Mouse (Mus musculus): ENCODE data around the gene Tbc1d9. TPM values are rescaled to one million over a fixed set of nuclear protein-coding genes. Genes with fewer than 3 reads are reported as not detected.

The Tbc1d9 gene
- polyA plus RNA-seq, 1 experiment: 61.8 TPM

- no peak for DNase-seq (ENCODE audit: extremely low spot score in 1 of 2, low spot score in 1 of 2)
These were observed 12.4 kb downstream of the Tbc1d9 start for GRCm38 (mm10) chr8:83177317-83178195.

GRCm38 (mm10) chr8:83178228-83178742 is 13.1 kb downstream of the Tbc1d9 start:
- no peak for DNase-seq (ENCODE audit: extremely low spot score in 1 of 2, low spot score in 1 of 2)

GRCm38 (mm10) chr8:83181851-83182482 is 16.8 kb downstream of the Tbc1d9 start:
- DNase-seq (ENCODE audit: extremely low spot score in 1 of 2, low spot score in 1 of 2): no peak

GRCm38 (mm10) chr8:83182784-83183183 is 17.6 kb downstream of the Tbc1d9 start:
- no peak for DNase-seq (ENCODE audit: extremely low spot score in 1 of 2, low spot score in 1 of 2)

GRCm38 (mm10) chr8:83186376-83186775 is 21.2 kb downstream of the Tbc1d9 start:
- DNase-seq (ENCODE audit: extremely low spot score in 1 of 2, low spot score in 1 of 2): no peak

- no peak for DNase-seq (ENCODE audit: extremely low spot score in 1 of 2, low spot score in 1 of 2)
These were observed 22.3 kb downstream of the Tbc1d9 start for GRCm38 (mm10) chr8:83187363-83187962.

GRCm38 (mm10) chr8:83189538-83190095 is 24.5 kb downstream of the Tbc1d9 start:
- no peak for DNase-seq (ENCODE audit: extremely low spot score in 1 of 2, low spot score in 1 of 2)

GRCm38 (mm10) chr8:83196088-83196487 is 30.9 kb downstream of the Tbc1d9 start:
- peak; percentile 31 to 67 for DNase-seq (ENCODE audit: extremely low spot score in 1 of 2, low spot score in 1 of 2)

GRCm38 (mm10) chr8:83199715-83200114 is 34.6 kb downstream of the Tbc1d9 start:
- DNase-seq (ENCODE audit: extremely low spot score in 1 of 2, low spot score in 1 of 2): no peak

GRCm38 (mm10) chr8:83200191-83201177 is 35.3 kb downstream of the Tbc1d9 start:
- DNase-seq (ENCODE audit: extremely low spot score in 1 of 2, low spot score in 1 of 2): peak; percentile 49 to 65

- no peak for DNase-seq (ENCODE audit: extremely low spot score in 1 of 2, low spot score in 1 of 2)
These were observed 37.8 kb downstream of the Tbc1d9 start for GRCm38 (mm10) chr8:83202946-83203345.

GRCm38 (mm10) chr8:83205907-83206306 is 40.8 kb downstream of the Tbc1d9 start:
- DNase-seq (ENCODE audit: extremely low spot score in 1 of 2, low spot score in 1 of 2): peak; percentile 48 to 72

- DNase-seq (ENCODE audit: extremely low spot score in 1 of 2, low spot score in 1 of 2): no peak
These were observed 44.4 kb downstream of the Tbc1d9 start for GRCm38 (mm10) chr8:83209581-83209980.

GRCm38 (mm10) chr8:83210676-83211075 is 45.5 kb downstream of the Tbc1d9 start:
- DNase-seq (ENCODE audit: extremely low spot score in 1 of 2, low spot score in 1 of 2): no peak

- no peak for DNase-seq (ENCODE audit: extremely low spot score in 1 of 2, low spot score in 1 of 2)
These were observed 49.9 kb downstream of the Tbc1d9 start for GRCm38 (mm10) chr8:83215065-83215464.

- no peak for DNase-seq (ENCODE audit: extremely low spot score in 1 of 2, low spot score in 1 of 2)
These were observed 51.4 kb downstream of the Tbc1d9 start for GRCm38 (mm10) chr8:83216520-83216919.

GRCm38 (mm10) chr8:83217196-83217595 is 52.0 kb downstream of the Tbc1d9 start:
- no peak for DNase-seq (ENCODE audit: extremely low spot score in 1 of 2, low spot score in 1 of 2)

- DNase-seq (ENCODE audit: extremely low spot score in 1 of 2, low spot score in 1 of 2): no peak
These were observed 52.7 kb downstream of the Tbc1d9 start for GRCm38 (mm10) chr8:83217891-83218290.

- no peak for DNase-seq (ENCODE audit: extremely low spot score in 1 of 2, low spot score in 1 of 2)
These were observed 54.2 kb downstream of the Tbc1d9 start for GRCm38 (mm10) chr8:83219392-83219791.

- DNase-seq (ENCODE audit: extremely low spot score in 1 of 2, low spot score in 1 of 2): no peak
These were observed 55.6 kb downstream of the Tbc1d9 start for GRCm38 (mm10) chr8:83220746-83221145.

Data from frontal cortex, adult 2 months (tissue).